Mouse (Mus musculus) T-helper 2 cell (primary cell): ENCODE measurements at regions not wholly inside any gene's neighbourhood (a gene's known extent, or its start where the extent isn't known, plus 50 kb on each side); places are given as distances from the start of the nearest gene placed in this dataset.
"Not testable (repeated sequence)": the region's sequence is repeated elsewhere in the genome, so short reads cannot be mapped to it uniquely, and the experiment has no call there.

ENCODE experiments used
- in situ Hi-C: fragments of 300-600 bp; cut with MboI, MseI; formaldehyde crosslinking; loops from one replicate; pipeline ENCODE4 v1.15.1; 2025; ENCODE audit warnings: high pct_unique_total_duplicates

GRCm38 (mm10) chr12:71707727-71708369 lies 123.0 kb upstream of the Daam1 start:
- in situ Hi-C loops, result no loop called here

- in situ Hi-C loops, result no loop called here
Measured at GRCm38 (mm10) chr12:71714606-71715005, 116.3 kb upstream of the Daam1 start.

GRCm38 (mm10) chr12:71718412-71718811 lies 112.5 kb upstream of the Daam1 start:
- in situ Hi-C loops, result not testable (repeated sequence)

DNA sequence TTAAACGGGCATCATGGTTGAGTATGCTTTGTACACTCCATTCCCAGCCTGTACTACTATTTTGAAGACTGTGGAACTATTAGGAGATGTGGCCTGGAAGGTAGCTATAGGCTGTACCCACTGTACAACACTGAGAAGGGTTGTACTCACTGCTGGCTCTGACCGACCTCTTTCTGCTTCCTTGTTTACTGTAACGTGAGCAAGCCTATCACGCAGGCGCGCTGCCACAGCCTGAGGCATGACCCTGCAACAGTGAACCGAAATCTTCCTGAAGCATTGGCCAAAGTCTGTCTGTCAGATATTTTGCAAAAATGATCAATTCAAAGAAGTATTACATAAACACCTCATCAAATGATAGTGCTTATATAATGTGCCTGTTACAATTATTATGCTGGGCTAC lies 112.0 kb upstream of the Daam1 start:
- in situ Hi-C loops, result no loop called here

GRCm38 (mm10) chr12:71725140-71725539 lies 105.7 kb upstream of the Daam1 start:
- in situ Hi-C loops, result no loop called here

DNA sequence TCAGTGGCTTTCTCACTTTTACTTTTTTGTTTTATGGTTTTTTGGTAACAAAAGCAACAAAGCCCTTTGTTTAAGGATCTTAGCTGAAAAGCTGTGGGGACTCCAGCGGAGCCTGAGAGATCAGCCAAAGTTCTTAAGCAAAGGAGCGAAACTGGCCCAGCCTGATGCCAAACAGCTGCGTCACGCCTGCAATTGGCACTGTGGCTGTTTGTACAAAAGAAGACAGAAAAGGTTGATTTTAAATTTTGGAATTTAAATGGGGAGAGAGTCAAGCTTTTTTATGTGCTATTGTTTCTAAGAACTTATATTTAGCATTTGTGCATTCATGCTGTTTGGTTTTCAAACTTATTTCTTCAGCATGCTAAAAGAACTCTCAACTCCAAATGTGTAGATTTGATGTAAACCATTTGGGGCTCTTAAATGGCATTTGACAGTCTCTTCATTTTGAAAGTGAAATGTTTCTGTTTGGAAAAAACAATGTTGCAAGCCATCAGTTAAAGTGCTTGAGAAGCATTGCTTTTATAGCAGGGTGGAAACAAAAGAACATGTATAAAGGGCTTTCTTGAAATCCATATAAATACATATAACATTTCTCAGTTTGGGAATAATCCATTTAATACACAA lies 105.1 kb upstream of the Daam1 start:
- in situ Hi-C loops, result no loop called here

DNA sequence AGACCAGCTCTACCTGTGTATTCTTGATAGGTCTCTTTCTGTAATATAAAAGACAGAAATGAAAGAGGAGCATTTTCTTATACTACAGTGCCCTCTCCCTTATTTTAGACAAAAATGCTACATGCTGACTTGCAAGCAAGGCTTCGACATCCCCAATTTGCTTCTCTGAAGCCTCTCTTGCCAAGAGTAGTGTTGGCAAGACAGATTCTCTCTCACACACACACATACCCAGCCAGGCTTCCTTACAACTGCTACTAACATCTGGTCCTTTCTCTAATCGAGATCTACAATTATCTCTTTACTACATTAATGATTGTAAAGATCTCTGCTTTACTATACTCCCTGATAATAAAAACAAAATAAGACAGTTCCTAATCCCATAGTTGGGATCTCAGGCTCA lies 87.5 kb upstream of the Daam1 start:
- in situ Hi-C loops, result no loop called here

- in situ Hi-C loops, result no loop called here
Measured at GRCm38 (mm10) chr12:71746011-71746410, 84.9 kb upstream of the Daam1 start.

DNA sequence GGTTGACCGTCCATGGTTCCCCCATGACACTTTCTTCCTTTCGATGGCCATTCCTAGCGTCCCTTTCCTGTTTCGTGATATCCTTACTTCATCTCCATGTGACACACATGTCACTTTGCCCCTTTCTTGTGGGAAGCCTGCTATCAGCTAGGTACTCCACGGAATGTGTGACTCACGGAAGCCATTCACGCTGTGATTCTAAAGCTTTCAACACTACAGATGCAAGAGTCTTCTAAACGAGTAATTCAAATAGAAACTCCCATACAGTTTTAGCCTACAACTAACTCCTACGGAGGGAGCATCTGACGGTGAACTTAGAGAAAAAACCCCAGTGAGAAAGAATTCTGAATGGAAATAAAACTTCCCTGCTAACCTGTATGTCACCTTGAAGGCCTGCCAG lies 83.5 kb upstream of the Daam1 start:
- in situ Hi-C loops, result no loop called here

GRCm38 (mm10) chr12:71747831-71748368 lies 83.0 kb upstream of the Daam1 start:
- in situ Hi-C loops, result no loop called here

DNA sequence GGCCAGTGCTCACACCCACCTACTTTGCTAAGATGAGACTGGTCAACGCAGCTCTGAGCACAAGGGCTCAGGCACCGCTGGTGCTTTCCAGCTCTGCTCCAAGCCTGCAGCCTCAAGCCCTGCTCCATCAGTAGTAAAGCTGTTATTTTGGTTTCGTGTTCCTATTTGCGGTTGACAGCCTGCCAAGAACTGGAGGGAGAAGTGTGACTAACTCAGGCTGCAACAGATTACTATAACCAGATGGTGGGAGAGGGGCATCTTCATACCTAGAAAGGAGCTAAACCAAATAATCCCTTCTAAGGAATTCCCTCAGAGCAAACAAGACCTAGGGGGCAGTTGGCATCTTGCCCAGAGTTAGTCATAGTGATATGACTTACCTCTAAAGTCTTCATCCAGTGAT lies 82.1 kb upstream of the Daam1 start:
- in situ Hi-C loops, result no loop called here

DNA sequence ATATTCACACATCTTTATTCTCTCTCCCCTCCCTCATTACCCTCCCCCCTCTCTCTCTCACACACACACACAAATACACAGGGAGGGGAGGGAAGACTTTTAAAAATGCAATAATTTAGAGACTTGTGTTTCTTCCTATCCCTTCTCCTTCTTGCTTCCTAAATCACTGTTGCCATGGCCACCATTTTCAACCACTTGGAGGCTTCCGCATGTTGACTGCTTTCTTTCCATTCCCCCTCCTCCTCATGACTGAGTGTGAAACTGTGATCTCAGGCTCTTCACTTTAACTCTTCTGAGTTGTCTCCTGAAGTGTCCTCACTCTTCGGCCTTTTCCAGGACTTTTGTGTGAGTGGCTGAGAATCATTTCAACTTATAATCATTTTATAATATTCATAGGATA lies 81.2 kb upstream of the Daam1 start:
- in situ Hi-C loops, result no loop called here

DNA sequence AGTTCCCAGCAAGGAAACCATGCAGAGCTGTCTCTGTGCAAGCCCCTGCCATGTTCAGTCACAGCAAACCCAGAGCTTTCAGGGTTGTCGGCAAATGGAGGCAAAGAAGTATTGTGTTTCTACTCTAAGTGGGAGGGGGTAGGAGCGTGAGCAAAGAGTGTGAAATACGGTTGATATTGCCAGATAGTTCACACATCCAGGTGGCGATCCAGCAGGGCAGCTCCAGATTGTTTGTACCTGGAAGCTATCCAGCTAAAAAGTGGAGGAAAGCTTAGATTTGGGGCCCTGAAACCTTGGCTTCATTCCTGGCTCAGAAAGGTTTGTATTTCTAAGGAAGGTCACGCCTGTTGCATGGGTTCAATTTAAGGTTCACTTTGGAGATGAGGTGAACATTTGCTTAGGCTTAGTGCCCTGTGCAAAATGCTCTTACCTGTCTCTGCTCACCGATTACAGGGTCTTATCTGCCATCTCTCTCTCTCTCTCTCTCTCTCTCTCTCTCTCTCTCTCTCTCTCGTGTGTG lies 78.1 kb upstream of the Daam1 start:
- in situ Hi-C loops, result no loop called here

DNA sequence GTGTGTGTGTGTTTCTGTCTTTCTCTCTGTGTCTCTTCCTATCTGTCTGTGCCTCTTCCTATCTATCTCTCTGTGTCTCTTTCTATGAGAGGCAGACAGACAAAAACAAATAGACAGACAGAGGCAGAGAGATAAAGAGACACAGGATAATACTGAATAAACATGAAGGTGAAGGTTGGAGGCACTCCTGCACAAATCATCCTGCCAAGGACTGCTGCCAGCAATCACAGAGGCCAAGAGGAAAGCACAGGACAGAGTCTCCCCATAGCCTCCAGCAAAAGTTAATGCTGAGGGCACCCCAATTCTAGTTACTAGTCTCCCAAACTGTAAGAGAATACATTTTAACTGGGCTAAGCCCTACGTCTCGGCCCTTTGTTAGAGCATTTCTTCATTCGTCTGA lies 77.6 kb upstream of the Daam1 start:
- in situ Hi-C loops, result no loop called here

- in situ Hi-C loops, result loop anchor here (5.0 kb wide), 1 partner anchor 264 kb away; no protein-coding TSS in a partner anchor
Measured at GRCm38 (mm10) chr12:71763194-71763593, 67.7 kb upstream of the Daam1 start.

- in situ Hi-C loops, result no loop called here
Measured at GRCm38 (mm10) chr12:71766086-71766485, 64.8 kb upstream of the Daam1 start.

DNA sequence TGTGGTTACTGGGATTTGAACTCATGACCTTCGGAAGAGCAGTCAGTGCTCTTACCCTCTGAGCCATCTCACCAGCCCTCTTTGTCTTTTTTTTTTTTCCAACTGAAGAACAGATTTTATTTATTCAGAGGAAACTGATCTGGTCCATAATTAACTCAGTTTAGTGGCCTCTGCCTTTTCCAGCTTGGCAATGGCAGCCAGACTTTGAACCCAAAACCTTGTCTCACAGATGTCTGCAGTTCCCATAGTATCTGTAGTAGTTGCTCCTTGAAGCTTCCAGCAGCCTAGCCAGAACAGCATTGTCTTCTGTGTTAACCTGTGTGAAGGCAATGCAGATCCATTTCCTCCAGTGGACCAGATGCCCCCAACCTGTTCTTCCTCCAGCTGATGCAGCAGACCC lies 64.2 kb upstream of the Daam1 start:
- in situ Hi-C loops, result no loop called here

DNA sequence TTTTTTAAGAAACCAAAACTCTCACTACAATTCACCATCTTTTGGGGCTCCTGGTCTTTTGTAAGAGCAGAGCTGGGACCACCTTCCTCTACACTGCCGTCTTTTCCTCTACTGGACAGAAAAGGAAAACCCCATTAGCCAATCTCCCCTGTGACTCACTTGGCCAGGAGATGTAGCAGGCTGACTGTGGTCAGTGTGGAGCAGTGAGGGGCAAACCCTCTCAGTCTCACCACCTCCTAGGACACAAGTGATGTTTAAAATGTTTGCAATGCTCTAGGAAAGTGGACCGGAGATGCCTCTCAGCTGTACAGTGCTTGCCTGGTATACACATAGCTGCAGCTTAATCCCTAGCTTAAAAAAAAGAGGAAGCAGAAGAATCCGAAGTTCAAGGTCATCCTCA lies 63.0 kb upstream of the Daam1 start:
- in situ Hi-C loops, result no loop called here

- in situ Hi-C loops, result no loop called here
Measured at GRCm38 (mm10) chr12:71768471-71768870, 62.4 kb upstream of the Daam1 start.

GRCm38 (mm10) chr12:71768890-71769289 lies 62.0 kb upstream of the Daam1 start:
- in situ Hi-C loops, result no loop called here

GRCm38 (mm10) chr12:71769302-71769701 lies 61.6 kb upstream of the Daam1 start:
- in situ Hi-C loops, result no loop called here

DNA sequence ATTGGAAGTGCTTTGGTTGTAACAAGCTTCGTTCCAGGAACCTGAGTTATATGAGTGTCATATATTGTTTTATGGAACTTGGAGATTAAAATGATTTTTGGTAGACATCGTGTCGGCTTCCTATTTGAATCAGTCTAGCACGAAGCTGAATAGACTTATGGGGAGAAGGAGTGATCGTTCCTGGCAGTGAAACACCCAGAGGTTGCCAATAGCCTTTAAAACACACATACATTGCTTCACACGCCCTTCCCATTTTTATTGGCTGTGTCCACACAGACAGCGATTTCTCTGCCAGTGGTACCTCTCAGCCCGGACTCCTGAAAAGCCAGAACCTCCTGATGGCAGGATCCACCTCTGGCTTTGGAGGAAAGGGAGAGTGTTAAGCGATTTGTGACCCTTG lies 57.0 kb upstream of the Daam1 start:
- in situ Hi-C loops, result no loop called here

DNA sequence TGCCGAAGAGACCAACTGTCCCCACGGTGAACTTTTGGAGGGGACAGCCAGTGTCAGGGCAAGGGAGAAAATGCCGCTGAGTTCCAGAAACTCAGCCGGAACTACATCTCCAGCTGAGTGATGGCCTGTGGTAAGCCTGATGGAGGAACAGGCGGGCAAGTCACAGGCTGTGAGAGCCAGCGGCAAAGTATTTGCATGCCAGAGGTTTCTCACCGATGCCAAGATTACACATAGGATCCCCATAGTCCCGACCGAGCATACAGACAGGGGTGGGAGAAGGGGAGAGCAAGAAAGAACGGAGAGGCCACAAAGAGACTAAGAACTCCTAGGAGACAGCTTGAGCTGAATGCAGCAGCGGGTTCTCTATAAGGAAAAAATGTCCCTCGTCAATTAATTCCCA lies 55.8 kb upstream of the Daam1 start:
- in situ Hi-C loops, result no loop called here
